Mouse (Mus musculus) E14TG2a.4 (cell line): ENCODE results near the gene Nudt16.

Source experiments
- CTCF ChIP-seq: conservative IDR thresholded peaks from 2 replicates; pipeline ENCODE4 v1.5.1; 2014; ENCODE audit warnings: low read length
- NANOG ChIP-seq: IDR thresholded peaks from 2 replicates; pipeline ENCODE4 v1.6.1; 2014; ENCODE audit warnings: borderline replicate concordance, low read length, mixed read lengths
- POU5F1 ChIP-seq: IDR thresholded peaks from 2 replicates; pipeline ENCODE4 v1.6.1; 2014; ENCODE audit warnings: low read length, borderline replicate concordance

GRCm38 (mm10) chr9:105139204-105139603 is 7.6 kb upstream of the Nudt16 start:
- TF ChIP-seq CTCF (no peak), NANOG (no peak), POU5F1 (no peak)
